Mouse (Mus musculus) heart, adult 2 months (tissue): ENCODE results near the gene Hist1h4i. TPM values are rescaled to one million over a fixed set of nuclear protein-coding genes. Genes with fewer than 3 reads are reported as not detected.

Experiments
- DNase-seq, 2 experiments: peaks; one replicate each; pipeline ENCODE4 v3.0.0; 2021
- H3K27ac ChIP-seq: fragments of 200-600 bp; 2 replicates; pipeline ENCODE4 v1.8.1; 2022
- H3K27me3 ChIP-seq: fragments of 200-500 bp; 2 replicates; pipeline ENCODE4 v1.6.1; 2012; ENCODE audit warnings: mild to moderate bottlenecking, low read length, inconsistent platforms, mixed read lengths; ENCODE audit not compliant: control insufficient read depth, insufficient read depth
- H3K36me3 ChIP-seq: fragments of 200-500 bp; 2 replicates; pipeline ENCODE4 v1.6.1; 2012; ENCODE audit warnings: low read length, inconsistent platforms; ENCODE audit not compliant: control insufficient read depth, insufficient read depth
- H3K4me1 ChIP-seq: fragments of 200-500 bp; 2 replicates; pipeline ENCODE4 v1.6.1; 2011; ENCODE audit warnings: low read length; ENCODE audit not compliant: control insufficient read depth, insufficient read depth
- H3K4me3 ChIP-seq: fragments of 200-600 bp; 2 replicates; pipeline ENCODE4 v1.8.1; 2022
- H3K79me2 ChIP-seq: fragments of 200-500 bp; replicated peaks from 2 replicates; pipeline ENCODE4 v1.6.1; 2012; ENCODE audit warnings: mild to moderate bottlenecking, inconsistent platforms, low read length, moderate library complexity, mixed read lengths; ENCODE audit not compliant: control insufficient read depth, insufficient read depth
- H3K9ac ChIP-seq: fragments of 200-500 bp; 2 replicates; pipeline ENCODE4 v1.6.1; 2012; ENCODE audit warnings: low read depth, mild to moderate bottlenecking, control low read depth, inconsistent platforms, low read length, mixed read lengths
- CTCF ChIP-seq: fragments of 200-600 bp; IDR thresholded peaks from 2 replicates; pipeline ENCODE4 v1.8.1; 2022; ENCODE audit warnings: antibody characterized with exemption, mild to moderate bottlenecking, moderate library complexity
- EP300 ChIP-seq: fragments of 200-500 bp; IDR thresholded peaks from 2 replicates; pipeline ENCODE4 v1.6.1; 2011; ENCODE audit warnings: low read depth, low read length, control low read depth; ENCODE audit not compliant: insufficient read depth
- POLR2A ChIP-seq: fragments of 200-500 bp; IDR thresholded peaks from 2 replicates; pipeline ENCODE4 v1.6.1; 2011; ENCODE audit warnings: mild to moderate bottlenecking, low read depth, low read length, control low read depth; ENCODE audit not compliant: insufficient read depth
- WGBS: fragments of 180-500 bp; shearing (Covaris S2); methylation state at CpG from one replicate; pipeline ENCODE4 v1.1.7; 2018; 5-methylcytosine and 5-hydroxymethylcytosine counted together
- intact Hi-C: fragments of 180-260 bp; cut with DNase I; formaldehyde crosslinking; loops from one replicate; pipeline ENCODE4 v1.15.1; 2025
- polyA plus RNA-seq: library from polyadenylated mRNA; depleted of rRNA; stranded (reverse); fragments of >200 nt; gene quantifications from 2 replicates; pipeline ENCODE4 v1.2.3, GENCODE M21; 2012
- total RNA-seq, 2 experiments: library from RNA; stranded (reverse); gene quantifications; 2 replicates each; pipeline ENCODE4 v1.2.3; 2021

Hist1h4i gene
- total and polyA plus RNA-seq, 3 experiments, result 5.8 to 18.1 (median 11.9) TPM

GRCm38 (mm10) chr13:22019934-22020835, 21.0 kb downstream of the Hist1h4i start:
- TF ChIP-seq POLR2A (no peak), EP300 (no peak)
- peak; percentile 46 to 48 for DNase-seq
- Histone ChIP-seq H3K27ac (no peak overlapping the region; the same call in 1 of the 2 replicates), H3K36me3 (no peaks in the 10 kb centered on the region; the same call in 1 of the 2 replicates), H3K4me1 (no peaks in the 10 kb centered on the region; the same call in 1 of the 2 replicates), H3K9ac (peak overlapping the region; percentile 51), H3K79me2 (no peaks in the 10 kb centered on the region), H3K4me3 (peak overlapping the region; percentile 58), H3K27me3 (peaks cover under 1% of the 10 kb centered on the region; the same call in 1 of the 2 replicates)
- intact Hi-C loops, result loop anchor here (2.0 to 10.0 kb wide), 6 partner anchors 45 to 1417 kb away; no protein-coding TSS in a partner anchor
- WGBS, result 3% methylated on average over 44 of the region's 44 CpGs

GRCm38 (mm10) chr13:22015479-22016450, 25.4 kb downstream of the Hist1h4i start:
- Histone ChIP-seq H3K79me2 (no peaks in the 10 kb centered on the region), H3K4me1 (no peaks in the 10 kb centered on the region; the same call in 1 of the 2 replicates), H3K4me3 (peak overlapping the region; percentile 31), H3K27ac (no peak overlapping the region), H3K27me3 (peaks cover 7% of the 10 kb centered on the region), H3K36me3 (no peaks in the 10 kb centered on the region; the same call in 1 of the 2 replicates), H3K9ac (no peak overlapping the region)
- TF ChIP-seq POLR2A (no peak), EP300 (0 out of 2 replicates have a peak, but pooled peaks have one; percentile 42), CTCF (peak; percentile 59)
- intact Hi-C loops, result loop anchor here (2.0 kb wide), 1 partner anchor 21 kb away; no protein-coding TSS in a partner anchor
- peak; percentile 74 to 80 for DNase-seq
- 17% methylated on average over 27 of the region's 27 CpGs for WGBS

DNA sequence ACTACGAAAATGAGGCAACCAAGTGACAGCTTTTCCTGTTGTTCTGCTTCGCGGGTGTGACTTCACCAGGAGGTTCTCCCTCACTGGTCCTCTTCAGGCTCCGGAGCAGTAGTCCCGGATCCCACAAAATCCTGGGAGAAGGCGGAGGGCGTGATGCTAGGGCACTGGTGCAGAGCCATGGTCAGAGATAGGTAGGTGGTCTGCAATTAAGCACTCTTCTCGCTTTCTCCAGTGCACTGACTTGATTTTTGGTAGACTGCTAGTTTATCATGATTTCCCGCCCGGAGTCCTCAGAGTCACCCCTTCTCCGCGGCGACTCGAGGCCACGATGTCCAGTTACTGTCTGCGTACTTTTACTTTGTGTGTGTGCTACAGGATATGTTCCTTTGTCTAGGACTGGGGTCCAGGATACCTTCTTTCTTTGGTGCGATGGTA, 26.7 kb downstream of the Hist1h4i start:
- TF ChIP-seq EP300, result no peak
- TF ChIP-seq POLR2A, result no peak
- TF ChIP-seq CTCF, result no peak
- Histone ChIP-seq H3K27me3 (peaks cover 7% of the 10 kb centered on the region), H3K79me2 (no peaks in the 10 kb centered on the region), H3K9ac (0 out of 2 replicates have a peak overlapping the region, but pooled peaks have one; percentile 20), H3K27ac (no peak overlapping the region), H3K36me3 (no peaks in the 10 kb centered on the region; the same call in 1 of the 2 replicates), H3K4me1 (no peaks in the 10 kb centered on the region; the same call in 1 of the 2 replicates), H3K4me3 (peak overlapping the region; percentile 38)
- peak; percentile 20 to 38 for DNase-seq
- WGBS, result 12% methylated on average over 17 of the region's 17 CpGs
- intact Hi-C loops, result loop anchor here (2.0 kb wide), 1 partner anchor 20 kb away; no protein-coding TSS in a partner anchor

DNA sequence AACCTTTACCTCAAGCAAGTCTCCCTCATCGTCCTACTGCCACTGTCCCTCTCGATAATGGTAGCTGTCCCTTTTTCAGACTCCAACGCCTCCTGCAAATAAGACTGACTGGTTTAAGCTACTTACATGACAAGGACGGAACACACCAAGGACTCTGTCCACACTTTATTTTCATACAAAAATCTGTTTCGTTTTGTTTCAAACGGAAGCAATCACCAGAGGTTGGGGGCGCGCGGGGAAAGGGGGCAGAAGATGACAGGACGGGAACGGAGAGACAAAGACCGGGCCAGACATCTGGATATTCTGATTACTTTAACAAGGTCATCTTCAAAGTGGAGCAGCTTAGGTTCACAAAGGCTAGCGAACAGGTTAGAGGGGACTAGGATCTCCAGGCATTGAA, 27.4 kb downstream of the Hist1h4i start:
- no peaks in the 10 kb centered on the region; the same call in 1 of the 2 replicates for H3K36me3 ChIP-seq
- no peaks in the 10 kb centered on the region for H3K79me2 ChIP-seq
- 31% methylated on average over 13 of the region's 13 CpGs for WGBS
- peaks cover 7% of the 10 kb centered on the region for H3K27me3 ChIP-seq
- no peak for DNase-seq
- TF ChIP-seq EP300, result no peak
- no peak overlapping the region for H3K4me3 ChIP-seq
- H3K9ac ChIP-seq, result no peak overlapping the region
- H3K4me1 ChIP-seq, result no peaks in the 10 kb centered on the region; the same call in 1 of the 2 replicates
- intact Hi-C loops, result loop anchor here (2.0 kb wide), 1 partner anchor 19 kb away; no protein-coding TSS in a partner anchor
- no peak overlapping the region for H3K27ac ChIP-seq

GRCm38 (mm10) chr13:22009642-22010041, 31.5 kb downstream of the Hist1h4i start, which contains the start of gene Prss16:
Gene Prss16 (minus strand): TSS chr13:22009742.
- Histone ChIP-seq H3K27me3 (peaks cover 12% of the 10 kb centered on the region), H3K4me3 (no peak within 1 kb of the TSS), H3K9ac (no peak within 1 kb of the TSS), H3K27ac (no peak within 1 kb of the TSS), H3K36me3 (no peaks in the 10 kb centered on the region), H3K79me2 (no peaks in the 10 kb centered on the region), H3K4me1 (no peaks in the 10 kb centered on the region; the same call in 1 of the 2 replicates)
- intact Hi-C loops, result no loop called here
- DNase-seq, result no peak
- no peak for TF ChIP-seq CTCF
- WGBS, result 38% methylated on average over 7 of the region's 7 CpGs
